Mouse (Mus musculus) activated CD4-positive, CD25-positive, alpha-beta regulatory T cell, adult 4 months (primary cell): ENCODE data around the gene Olfr370. TPM values are rescaled to one million over a fixed set of nuclear protein-coding genes. Genes with fewer than 3 reads are reported as not detected.

ENCODE experiments used
- polyA plus RNA-seq, 2 experiments: library from polyadenylated mRNA; unstranded; fragments of 100-300 nt; shearing (Covaris generic); gene quantifications; one replicate each; pipeline ENCODE4 v1.2.1; 2017

The Olfr370 gene
- polyA plus RNA-seq, 2 experiments from 2014 or later, result not detected

Other genes starting within 250 kb of the Olfr370 start
- not detected for gene Ucp1, start 245.4 kb upstream of the Olfr370 start, polyA plus RNA-seq
- gene Elmod2, start 203.3 kb upstream of the Olfr370 start, polyA plus RNA-seq, result 1 to 10 TPM; 7.1 to 8.4 TPM
- gene Mgat4d, start 187.3 kb upstream of the Olfr370 start, polyA plus RNA-seq, result not detected
- under 1 TPM in 1 of 2 experiments, not detected in 1; 0.15 TPM for gene Clgn, start 145.9 kb upstream of the Olfr370 start, polyA plus RNA-seq
- gene Scoc, start 77.4 kb upstream of the Olfr370 start, polyA plus RNA-seq, result 10 to 100 TPM; 22.6 to 27.6 TPM
- gene Ndufb7, start 30.9 kb downstream of the Olfr370 start, polyA plus RNA-seq, result 100 to 1,000 TPM; 350 to 354 TPM
- 100 to 1,000 TPM; 421 to 424 TPM for gene Tecr, start 72.2 kb downstream of the Olfr370 start, polyA plus RNA-seq
- gene Dnajb1, start 72.4 kb downstream of the Olfr370 start, polyA plus RNA-seq, result 10 to 100 TPM; 40.7 to 44.0 TPM
- 10 to 100 TPM; 21.5 to 26.8 TPM for gene Gipc1, start 116.9 kb downstream of the Olfr370 start, polyA plus RNA-seq
- 1 to 10 TPM in 1 of 2 experiments, under 1 TPM in 1; 0.93 to 1.1 TPM for gene Ptger1, start 130.9 kb downstream of the Olfr370 start, polyA plus RNA-seq
- 10 to 100 TPM; 13.7 to 26.9 TPM for gene Pkn1, start 163.4 kb downstream of the Olfr370 start, polyA plus RNA-seq
- 100 to 1,000 TPM; 164 to 195 TPM for gene Ddx39, start 179.4 kb downstream of the Olfr370 start, polyA plus RNA-seq
- 100 to 1,000 TPM; 167 to 170 TPM for gene Adgre5, start 205.5 kb downstream of the Olfr370 start, polyA plus RNA-seq